Mouse (Mus musculus) frontal cortex, postnatal 14 days (tissue): ENCODE measurements at regions not wholly inside any gene's neighbourhood (a gene's known extent, or its start where the extent isn't known, plus 50 kb on each side); places are given as distances from the start of the nearest gene placed in this dataset.

ENCODE experiments used
- DNase-seq, 2 experiments: peaks; one replicate each; pipeline ENCODE4 v3.0.0; 2022; ENCODE audit warnings: low spot score in 2 of 2

DNA sequence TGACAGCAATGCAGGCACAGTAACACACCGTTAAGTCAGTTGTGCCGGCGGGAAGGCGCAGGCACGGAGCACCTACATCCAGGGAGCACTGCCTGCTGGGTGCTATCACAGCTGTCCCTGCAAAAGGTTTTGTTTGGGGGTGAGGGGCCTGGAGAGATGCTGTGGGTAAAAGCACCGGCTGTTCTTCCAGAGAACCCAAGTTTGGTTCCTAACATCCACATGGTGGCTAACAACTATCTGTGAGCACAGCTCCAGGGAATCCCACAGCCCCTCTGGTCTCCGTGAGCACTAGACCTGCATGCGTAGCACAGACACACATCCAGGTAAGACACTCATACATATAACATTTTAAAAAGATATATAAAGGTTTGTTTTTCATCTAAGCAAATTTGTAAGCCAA lies 72.0 kb upstream of the Slc38a4 start:
- DNase-seq, result no peak

DNA sequence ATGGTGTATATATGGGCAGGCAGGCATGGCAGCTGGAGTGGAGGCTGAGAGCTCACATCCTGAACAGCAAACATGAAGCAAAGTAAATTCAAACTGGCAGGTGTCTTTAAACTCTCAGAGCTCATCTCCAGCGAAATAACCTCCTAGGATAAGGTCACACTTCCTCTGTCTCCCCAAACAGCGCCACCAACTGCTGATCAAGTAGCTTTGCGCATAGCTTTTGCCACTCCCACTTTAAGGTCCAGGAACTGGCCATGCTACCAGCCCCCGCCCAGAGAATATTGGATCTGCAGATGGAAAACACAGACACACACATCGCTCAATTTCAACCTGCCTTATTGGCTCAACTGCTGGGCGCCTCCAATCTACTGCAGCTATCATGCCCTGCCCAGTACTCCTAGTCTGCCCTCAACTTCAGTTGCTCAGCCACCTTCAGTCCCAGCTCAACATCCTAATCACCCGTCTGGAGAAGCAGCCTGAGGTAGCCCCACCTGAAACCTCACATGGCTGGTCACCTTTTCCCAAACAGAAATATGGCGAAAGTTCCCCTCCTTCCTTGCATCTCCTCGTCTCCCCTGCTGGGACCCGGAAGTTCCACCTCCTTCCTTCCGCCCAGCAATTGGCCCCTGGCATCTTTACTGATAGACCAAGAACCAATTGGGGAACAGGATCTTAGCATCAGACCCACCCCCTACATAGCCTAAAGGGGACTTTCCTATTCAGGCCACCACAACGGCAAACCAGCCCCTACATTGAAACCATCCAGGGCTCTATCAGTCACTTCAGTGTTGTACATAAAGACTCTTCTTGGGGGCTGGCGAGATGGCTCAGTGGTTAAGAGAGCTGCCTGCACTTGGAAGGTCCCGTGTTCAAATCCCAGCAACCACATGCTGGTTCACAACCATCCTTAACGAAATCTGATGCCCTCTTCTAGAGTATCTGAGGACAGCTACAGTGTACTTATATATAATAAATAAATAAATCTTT lies 70.4 kb upstream of the Slc38a4 start:
- DNase-seq, result no peak

GRCm38 (mm10) chr15:97122263-97122662 lies 66.5 kb upstream of the Slc38a4 start:
- no peak for DNase-seq

DNA sequence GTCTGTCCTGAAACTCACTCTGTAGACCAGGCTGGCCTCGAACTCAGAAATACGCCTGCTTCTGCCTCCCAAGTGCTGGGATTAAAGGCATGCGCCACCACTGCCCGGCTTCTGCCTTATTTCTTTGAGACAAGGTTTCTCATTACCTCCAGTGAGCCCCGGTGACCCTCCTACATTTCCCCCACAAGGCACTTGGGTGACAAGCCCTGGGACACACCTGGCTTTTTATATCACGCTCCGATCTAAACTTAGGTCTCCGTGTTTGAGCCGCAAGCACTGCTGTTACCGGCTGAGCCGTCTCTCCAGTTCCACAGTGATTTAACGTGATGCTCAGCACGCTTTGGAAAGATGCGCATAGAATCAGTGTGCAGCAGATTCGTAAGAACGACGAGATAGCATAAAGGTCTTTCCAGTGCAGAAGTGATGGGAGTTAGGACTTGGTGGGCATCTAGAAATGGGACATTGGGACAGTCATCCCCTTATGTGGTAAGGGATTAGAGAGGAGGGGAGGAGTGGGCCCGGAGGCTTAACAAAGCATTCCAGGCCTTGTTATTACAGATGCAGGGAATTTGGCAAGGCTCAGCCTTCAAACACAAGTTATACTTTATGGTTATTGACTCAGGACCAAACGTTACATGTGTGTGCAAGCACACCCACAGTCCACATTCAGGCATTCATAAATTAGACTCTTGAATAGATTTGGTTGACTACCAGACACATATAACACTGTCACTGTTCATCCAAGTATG lies 56.9 kb upstream of the Slc38a4 start:
- no peak for DNase-seq

- DNase-seq, result no peak
These were observed 55.8 kb upstream of the Slc38a4 start for GRCm38 (mm10) chr15:97111320-97112192.

DNA sequence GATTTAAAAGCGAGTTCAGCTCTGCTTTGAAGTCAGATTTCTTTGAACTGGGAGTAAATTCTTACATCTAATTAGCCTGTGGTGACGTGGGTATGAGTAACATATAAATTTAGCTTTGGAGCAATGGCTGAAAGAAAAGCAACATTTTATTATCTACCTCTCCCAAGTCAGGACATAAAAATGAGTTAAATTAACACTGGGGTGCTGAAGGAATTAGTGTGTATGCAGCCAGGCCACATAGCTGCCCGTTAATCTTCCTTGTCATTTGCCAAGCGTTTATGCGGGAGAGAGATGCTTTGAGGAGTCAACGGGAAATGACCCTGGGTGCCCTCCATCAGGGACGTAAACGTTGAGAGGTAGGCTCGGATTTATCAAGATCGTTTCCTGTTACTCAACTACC lies 52.0 kb upstream of the Slc38a4 start:
- no peak for DNase-seq

DNA sequence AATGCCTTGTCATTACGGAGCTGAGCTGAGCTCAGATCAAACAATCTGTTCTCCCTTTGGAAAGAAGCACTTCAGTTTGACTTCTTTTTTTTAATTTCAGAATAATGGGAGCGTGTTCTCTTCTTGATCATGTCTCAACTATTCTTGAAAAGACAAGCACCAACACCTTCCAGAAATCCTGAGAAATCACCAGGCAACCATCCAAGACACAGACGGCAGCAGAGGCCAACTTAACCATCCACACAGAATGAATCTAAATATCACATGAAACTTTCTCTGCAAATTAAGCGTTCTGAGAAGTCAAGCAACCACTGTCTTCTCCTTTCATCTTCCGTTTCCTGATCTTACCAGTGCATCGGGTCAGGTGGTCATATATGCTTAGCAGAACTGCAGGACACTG lies 50.8 kb upstream of the Slc38a4 start:
- DNase-seq, result peak in 1 of 2 experiments; percentile 5
